Mouse (Mus musculus): Measurements from ENCODE around the gene Pomc. TPM values are rescaled to one million over a fixed set of nuclear protein-coding genes. Genes with fewer than 3 reads are reported as not detected.
A peak's percentile ranks its signal among the peaks of the same experiment; 100 is the strongest.
"Not testable (repeated sequence)": the region's sequence is repeated elsewhere in the genome, so short reads cannot be mapped to it uniquely, and the experiment has no call there.

The Pomc gene
- 1 to 10 TPM; 2.9 to 3.6 TPM for total RNA-seq (2021)

GRCm38 (mm10) chr12:3954651-3955050 is at the start of gene Pomc:
Gene Pomc (plus strand): TSS chr12:3954951.
- no peak for DNase-seq (ENCODE audit: extremely low spot score in 1 of 2, low spot score in 2 of 2)
- intact Hi-C loops (cut with DNase I) = no loop called here

GRCm38 (mm10) chr12:3905436-3905835 is 49.3 kb upstream of the Pomc start:
- intact Hi-C loops (cut with DNase I) = no loop called here
- no peak for DNase-seq (ENCODE audit: extremely low spot score in 1 of 2, low spot score in 2 of 2)

DNA sequence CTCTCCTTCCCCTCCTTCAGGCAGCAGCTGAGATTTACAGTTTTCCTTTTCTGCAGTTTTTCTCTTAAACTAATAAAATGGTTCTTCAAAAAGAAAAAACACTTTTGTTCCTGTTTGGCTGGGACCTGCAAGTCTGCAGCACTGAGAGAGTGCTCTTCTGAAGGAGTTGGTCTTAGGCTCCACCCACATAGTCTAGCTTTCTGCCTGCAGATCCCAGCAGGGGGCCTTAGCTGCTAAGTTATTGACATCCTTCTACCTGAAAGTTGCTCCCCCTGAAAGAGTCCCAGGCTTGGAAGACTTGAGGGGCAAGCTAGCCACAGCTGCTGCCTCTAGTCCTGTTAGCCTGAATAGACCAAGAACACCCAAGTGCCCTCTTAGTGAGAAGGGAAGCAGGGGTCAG is 48.4 kb upstream of the Pomc start:
- no peak for DNase-seq (ENCODE audit: extremely low spot score in 1 of 2, low spot score in 2 of 2)
- intact Hi-C loops (cut with DNase I) = no loop called here

- no peak for DNase-seq (ENCODE audit: extremely low spot score in 1 of 2, low spot score in 2 of 2)
Measured at GRCm38 (mm10) chr12:3907008-3907407, 47.7 kb upstream of the Pomc start.

DNA sequence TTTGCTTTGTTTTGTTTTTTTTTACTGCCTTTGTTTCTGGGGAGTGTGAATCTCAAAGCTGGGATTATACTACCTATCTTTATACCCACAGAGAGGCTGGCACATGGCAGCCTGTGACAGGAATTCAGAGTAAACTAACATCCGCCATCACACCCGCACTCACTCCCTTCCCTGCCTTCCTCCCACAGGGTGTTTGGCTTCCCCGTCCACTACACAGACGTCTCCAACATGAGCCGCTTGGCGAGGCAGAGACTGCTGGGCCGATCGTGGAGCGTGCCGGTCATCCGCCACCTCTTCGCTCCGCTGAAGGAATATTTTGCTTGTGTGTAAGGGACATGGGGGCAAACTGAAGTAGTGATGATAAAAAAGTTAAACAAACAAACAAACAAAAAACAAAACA is 47.3 kb upstream of the Pomc start:
- no peak for DNase-seq (ENCODE audit: extremely low spot score in 1 of 2, low spot score in 2 of 2)
- intact Hi-C loops (cut with DNase I) = no loop called here

More at GRCm38 (mm10) chr12:3907008-3907407, 47.7 kb upstream of the Pomc start:
- intact Hi-C loops (cut with DNase I) = no loop called here

GRCm38 (mm10) chr12:3910466-3911093 is 44.2 kb upstream of the Pomc start:
- intact Hi-C loops (cut with DNase I) = no loop called here
- DNase-seq (ENCODE audit: extremely low spot score in 1 of 2, low spot score in 2 of 2) = no peak

DNA sequence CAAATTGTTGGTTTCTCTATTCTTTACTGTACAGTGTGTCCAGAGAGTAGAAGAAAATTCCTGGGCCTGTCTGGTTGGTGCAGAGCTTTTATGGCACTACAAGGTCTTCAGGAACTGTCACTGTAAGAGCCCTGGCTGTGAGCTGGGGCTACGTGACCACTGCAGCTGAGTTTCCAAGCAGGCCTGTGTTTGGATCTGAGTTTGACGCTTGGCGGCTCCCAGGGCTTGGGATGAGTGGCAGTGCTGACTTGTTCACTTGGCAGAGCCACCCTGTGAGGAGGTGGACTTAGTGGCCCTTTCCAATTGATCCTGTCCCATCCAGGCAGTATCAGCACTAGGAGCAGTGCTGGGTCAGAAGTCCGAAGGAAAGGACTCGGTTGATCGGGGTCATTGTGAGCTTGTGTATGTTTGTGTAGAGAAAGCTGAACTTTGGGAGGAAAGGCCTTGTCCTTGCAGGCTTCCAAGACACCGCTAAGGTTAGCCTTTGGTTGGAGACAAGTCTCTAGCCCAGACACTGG is 42.9 kb upstream of the Pomc start:
- intact Hi-C loops (cut with DNase I) = no loop called here
- no peak for DNase-seq (ENCODE audit: extremely low spot score in 1 of 2, low spot score in 2 of 2)

- DNase-seq (ENCODE audit: extremely low spot score in 1 of 2, low spot score in 2 of 2) = no peak
- intact Hi-C loops (cut with DNase I) = no loop called here
Measured at GRCm38 (mm10) chr12:3915852-3916251, 38.9 kb upstream of the Pomc start.

- no peak for DNase-seq (ENCODE audit: extremely low spot score in 1 of 2, low spot score in 2 of 2)
Measured at GRCm38 (mm10) chr12:3917668-3918341, 36.9 kb upstream of the Pomc start.

DNA sequence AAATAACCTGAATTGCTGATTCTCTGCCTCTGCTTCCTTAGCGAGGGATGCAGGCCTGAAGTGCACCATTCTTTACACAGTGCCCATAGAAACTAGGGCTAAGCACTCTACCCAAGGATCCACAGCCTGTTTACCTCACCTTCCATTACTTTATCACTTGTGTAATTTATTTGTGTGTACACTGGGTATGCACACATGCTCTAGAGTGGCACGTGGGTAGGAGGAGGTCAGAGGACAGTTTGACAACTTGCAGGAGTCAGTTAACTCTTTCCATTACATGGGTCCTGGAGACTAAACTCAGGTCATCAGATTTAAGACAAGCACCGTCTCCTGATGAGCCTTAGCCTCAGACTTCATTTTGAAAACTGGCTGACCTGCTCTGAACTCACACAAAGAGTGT is 36.2 kb upstream of the Pomc start:
- no peak for DNase-seq (ENCODE audit: extremely low spot score in 1 of 2, low spot score in 2 of 2)
- intact Hi-C loops (cut with DNase I) = no loop called here

More at GRCm38 (mm10) chr12:3917668-3918341, 36.9 kb upstream of the Pomc start:
- intact Hi-C loops (cut with DNase I) = no loop called here

- intact Hi-C loops (cut with DNase I) = no loop called here
- DNase-seq (ENCODE audit: extremely low spot score in 1 of 2, low spot score in 2 of 2) = no peak
Measured at GRCm38 (mm10) chr12:3919423-3919822, 35.3 kb upstream of the Pomc start.

DNA sequence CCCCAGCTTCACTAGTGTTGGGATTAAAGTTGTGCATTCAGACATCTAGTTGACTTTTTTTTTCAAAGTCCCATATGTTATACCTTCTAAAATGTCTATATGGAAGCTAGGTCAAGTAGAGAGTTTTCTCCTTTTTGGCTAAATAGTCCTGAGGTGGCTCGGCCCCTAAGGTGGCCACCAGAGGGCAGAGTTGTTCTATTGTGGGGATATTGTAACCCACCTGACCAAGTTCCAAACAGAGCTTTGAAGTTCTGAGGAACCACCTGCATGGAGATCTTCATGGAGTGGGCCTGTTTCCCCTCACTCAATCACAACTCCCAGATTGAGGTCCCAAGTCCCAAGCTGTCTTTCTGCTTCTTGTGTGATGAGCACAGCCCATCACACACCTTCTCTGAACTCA is 28.6 kb upstream of the Pomc start:
- intact Hi-C loops (cut with DNase I) = loop anchor here (10.0 kb wide), 1 partner anchor 279 kb away; no protein-coding TSS in a partner anchor
- DNase-seq (ENCODE audit: extremely low spot score in 1 of 2, low spot score in 2 of 2) = peak; percentile 29 to 71

GRCm38 (mm10) chr12:3928841-3929240 is 25.9 kb upstream of the Pomc start:
- intact Hi-C loops (cut with DNase I) = loop anchor here (2.0 to 10.0 kb wide), 2 partner anchors 152 to 276 kb away; no protein-coding TSS in a partner anchor

GRCm38 (mm10) chr12:3930090-3930865 is 24.5 kb upstream of the Pomc start:
- peak in 1 of 2 experiments; percentile 50 for DNase-seq (ENCODE audit: extremely low spot score in 1 of 2, low spot score in 2 of 2)
- intact Hi-C loops (cut with DNase I) = not testable (repeated sequence)

More at GRCm38 (mm10) chr12:3928841-3929240, 25.9 kb upstream of the Pomc start:
- peak in 1 of 2 experiments; percentile 53 for DNase-seq (ENCODE audit: extremely low spot score in 1 of 2, low spot score in 2 of 2)

GRCm38 (mm10) chr12:3942026-3942425 is 12.7 kb upstream of the Pomc start:
- no peak for DNase-seq (ENCODE audit: extremely low spot score in 1 of 2, low spot score in 2 of 2)
- intact Hi-C loops (cut with DNase I) = no loop called here

DNA sequence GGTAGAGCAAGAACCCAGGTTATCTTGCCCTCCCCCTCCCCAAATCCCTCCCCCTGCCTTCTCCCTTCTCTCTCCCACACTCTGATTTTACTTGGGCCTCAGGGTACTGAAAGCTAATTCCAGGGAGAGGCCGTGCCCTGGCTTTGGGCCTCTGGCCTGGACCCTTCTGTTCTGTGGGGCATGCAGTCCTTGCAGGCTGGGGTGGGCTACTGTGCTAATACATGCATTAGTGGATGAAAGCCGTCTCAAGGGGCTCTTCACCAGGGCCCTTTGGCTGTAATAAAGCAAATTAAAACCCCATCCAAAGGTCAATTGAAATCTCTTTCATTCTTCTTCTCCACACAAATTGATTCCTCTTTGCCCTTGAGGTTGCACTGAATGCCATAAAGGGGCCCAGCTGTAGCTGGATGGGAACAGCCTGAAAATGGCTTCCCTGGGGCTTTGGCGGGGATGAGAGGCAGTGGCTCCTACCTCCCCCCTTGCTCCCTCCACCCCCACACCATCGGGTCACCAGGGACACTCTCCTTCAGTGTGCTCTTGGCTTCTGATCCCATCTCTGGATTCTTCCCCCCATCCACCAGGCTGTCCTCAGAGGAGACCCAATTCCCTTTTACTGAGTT is 10.2 kb upstream of the Pomc start:
- intact Hi-C loops (cut with DNase I) = no loop called here
- no peak for DNase-seq (ENCODE audit: extremely low spot score in 1 of 2, low spot score in 2 of 2)

GRCm38 (mm10) chr12:3947503-3947902 is 7.2 kb upstream of the Pomc start:
- intact Hi-C loops (cut with DNase I) = no loop called here
- no peak for DNase-seq (ENCODE audit: extremely low spot score in 1 of 2, low spot score in 2 of 2)

DNA sequence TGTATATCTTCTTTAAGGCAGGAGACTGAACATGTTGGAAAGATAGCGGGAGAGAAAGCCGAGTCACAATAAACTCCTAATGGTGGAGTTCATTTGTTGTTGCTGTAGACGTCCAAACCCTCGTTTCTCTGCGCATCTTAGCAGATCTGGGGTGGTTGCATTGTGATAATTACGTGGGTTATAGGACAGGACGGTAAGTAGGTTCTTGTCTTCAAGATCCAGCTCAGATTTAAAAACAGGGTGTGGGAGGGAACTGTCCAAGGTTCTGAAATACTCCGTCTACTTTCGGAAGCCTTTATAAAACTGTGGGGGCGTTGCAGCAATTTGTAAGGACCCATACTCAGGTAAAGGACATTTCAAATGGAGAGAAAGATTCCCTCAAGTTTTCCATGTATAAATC is 620 bp downstream of the Pomc start:
- DNase-seq (ENCODE audit: extremely low spot score in 1 of 2, low spot score in 2 of 2) = no peak
- intact Hi-C loops (cut with DNase I) = no loop called here

DNA sequence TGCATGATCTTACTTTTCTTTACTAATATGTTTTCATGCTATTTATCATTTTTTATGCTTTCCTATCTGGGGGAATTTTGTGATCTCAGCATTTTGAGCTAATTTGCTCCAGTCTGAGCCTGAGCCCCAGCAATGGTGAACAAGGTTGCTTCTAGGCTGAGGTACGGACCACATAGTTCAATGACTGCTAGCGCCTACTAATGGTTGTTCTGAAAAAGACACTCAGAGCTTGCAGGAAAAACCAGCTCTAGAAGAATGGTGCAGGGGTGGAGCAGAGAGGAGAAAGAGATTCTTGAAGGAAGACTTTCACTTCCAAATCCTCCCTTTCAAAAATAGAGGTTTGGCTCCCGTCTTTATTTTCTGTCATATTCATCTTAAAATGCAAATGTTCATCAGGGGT is 1.6 kb downstream of the Pomc start:
- intact Hi-C loops (cut with DNase I) = no loop called here
- no peak for DNase-seq (ENCODE audit: extremely low spot score in 1 of 2, low spot score in 2 of 2)

Data from left cerebral cortex, postnatal 10 days (tissue).